Mouse (Mus musculus) limb, embryonic 14.5 days (tissue): ENCODE measurements at regions not wholly inside any gene's neighbourhood (a gene's known extent, or its start where the extent isn't known, plus 50 kb on each side); places are given as distances from the start of the nearest gene placed in this dataset.

ENCODE experiments used
- ATAC-seq: fragments of 200-750 bp; cut with Nextera tagmentation; 2 replicates; pipeline ENCODE4 v1.8.0; 2017; ENCODE audit warnings: low read depth, moderate number of reproducible peaks, moderate TSS enrichment; ENCODE audit not compliant: low FRiP score
- DNase-seq: peaks from one replicate; pipeline ENCODE4 v3.0.0-alpha.2; 2015; ENCODE audit warnings: low spot score
- H3K27ac ChIP-seq: fragments of 300-500 bp; sonication (generic); replicated peaks from 2 replicates; pipeline ENCODE4 v1.5.1; 2014; ENCODE audit warnings: low read depth, mild to moderate bottlenecking, low read length, moderate library complexity, mixed read lengths
- H3K27me3 ChIP-seq: fragments of 300-500 bp; sonication (generic); 2 replicates; pipeline ENCODE4 v1.6.1; 2014; ENCODE audit warnings: low read length, mixed read lengths; ENCODE audit not compliant: control insufficient read depth, insufficient read depth
- H3K36me3 ChIP-seq: fragments of 300-500 bp; sonication (generic); 2 replicates; pipeline ENCODE4 v1.6.1; 2014; ENCODE audit warnings: mild to moderate bottlenecking, low read length, moderate library complexity, mixed read lengths; ENCODE audit not compliant: control insufficient read depth, insufficient read depth
- H3K4me1 ChIP-seq: fragments of 300-500 bp; sonication (generic); 2 replicates; pipeline ENCODE4 v1.6.1; 2014; ENCODE audit warnings: antibody characterized with exemption, low read length, mixed read lengths; ENCODE audit not compliant: control insufficient read depth, insufficient read depth
- H3K4me2 ChIP-seq: fragments of 300-500 bp; sonication (generic); replicated peaks from 2 replicates; pipeline ENCODE4 v1.6.1; 2014; ENCODE audit warnings: low read depth, mild to moderate bottlenecking, low read length, moderate library complexity; ENCODE audit not compliant: severe bottlenecking
- H3K4me3 ChIP-seq: fragments of 300-500 bp; sonication (generic); replicated peaks from 2 replicates; pipeline ENCODE4 v1.5.1; 2014; ENCODE audit warnings: low read length
- H3K9ac ChIP-seq: fragments of 300-500 bp; sonication (generic); 2 replicates; pipeline ENCODE4 v1.6.1; 2014; ENCODE audit warnings: mild to moderate bottlenecking, low read depth, low read length, moderate library complexity; ENCODE audit not compliant: severe bottlenecking
- H3K9me3 ChIP-seq: fragments of 300-500 bp; sonication (generic); 2 replicates; pipeline ENCODE4 v1.6.1; 2016; ENCODE audit warnings: low read length; ENCODE audit not compliant: control insufficient read depth
- POLR2A ChIP-seq: fragments of 200-500 bp; IDR thresholded peaks from 2 replicates; pipeline ENCODE4 v1.8.0; 2012; ENCODE audit warnings: inconsistent platforms, mild to moderate bottlenecking, moderate library complexity, borderline replicate concordance; ENCODE audit not compliant: insufficient read depth, insufficient read length; ENCODE audit errors: extremely low read depth
- WGBS: fragments of 180-500 bp; shearing (Covaris S2); extraction: QIAGEN DNeasy Blood & Tissue Kit; methylation state at CpG from one replicate; pipeline ENCODE4 v1.1.7; 2014; 5-methylcytosine and 5-hydroxymethylcytosine counted together

DNA sequence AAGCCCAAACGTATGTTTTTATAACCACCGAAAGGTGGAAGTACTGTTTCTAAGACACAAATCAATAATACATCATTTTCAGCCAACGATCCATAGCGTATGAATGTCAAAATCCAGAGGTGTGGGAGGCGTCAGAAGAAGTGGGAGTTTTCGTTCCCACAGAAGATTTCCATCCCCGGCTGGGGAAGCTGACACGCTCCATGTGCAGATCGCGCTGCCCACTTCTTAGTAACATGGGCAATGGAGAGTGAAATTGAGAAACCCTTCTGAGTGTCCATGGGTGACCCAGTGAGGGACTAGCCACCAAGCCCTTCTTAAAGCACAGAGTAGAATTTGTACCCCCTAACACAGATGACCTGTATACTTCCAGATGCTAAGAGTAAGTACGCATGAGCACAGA, 110.1 kb upstream of the Sh3bp4 start:
- Histone ChIP-seq H3K27me3 (no peaks in the 10 kb centered on the region), H3K4me3 (no peak overlapping the region), H3K36me3 (no peaks in the 10 kb centered on the region), H3K9ac (no peak overlapping the region), H3K4me1 (no peaks in the 10 kb centered on the region), H3K9me3 (no peaks in the 10 kb centered on the region), H3K4me2 (no peak overlapping the region), H3K27ac (no peak overlapping the region)
- DNase-seq (no peak), ATAC-seq (no peak)
- no peak for TF ChIP-seq POLR2A
- 87% methylated on average over 11 of the region's 11 CpGs for WGBS

- no peak overlapping the region for H3K9ac ChIP-seq
- H3K9me3 ChIP-seq: no peaks in the 10 kb centered on the region
- no peak for DNase-seq
- no peak overlapping the region for H3K4me2 ChIP-seq
- no peak overlapping the region for H3K27ac ChIP-seq
- H3K4me1 ChIP-seq: no peaks in the 10 kb centered on the region
- 84% methylated on average over 14 of the region's 14 CpGs for WGBS
- no peaks in the 10 kb centered on the region for H3K36me3 ChIP-seq
- TF ChIP-seq POLR2A: no peak
- no peak overlapping the region for H3K4me3 ChIP-seq
- H3K27me3 ChIP-seq: no peaks in the 10 kb centered on the region
- no peak for ATAC-seq
These were observed 106.0 kb upstream of the Sh3bp4 start for GRCm38 (mm10) chr1:88964045-88964747.

GRCm38 (mm10) chr1:88966416-88966815, 103.8 kb upstream of the Sh3bp4 start:
- Histone ChIP-seq H3K9me3 (no peaks in the 10 kb centered on the region), H3K36me3 (no peaks in the 10 kb centered on the region), H3K9ac (no peak overlapping the region), H3K4me2 (no peak overlapping the region), H3K27ac (no peak overlapping the region), H3K27me3 (no peaks in the 10 kb centered on the region), H3K4me3 (no peak overlapping the region), H3K4me1 (no peaks in the 10 kb centered on the region)
- TF ChIP-seq POLR2A: no peak
- DNase-seq (no peak), ATAC-seq (no peak)
- WGBS: 74% methylated on average over 2 of the region's 2 CpGs

GRCm38 (mm10) chr1:88968142-88968541, 102.1 kb upstream of the Sh3bp4 start:
- Histone ChIP-seq H3K27me3 (no peaks in the 10 kb centered on the region), H3K9ac (no peak overlapping the region), H3K36me3 (no peaks in the 10 kb centered on the region), H3K27ac (no peak overlapping the region), H3K4me1 (no peaks in the 10 kb centered on the region), H3K4me3 (no peak overlapping the region), H3K4me2 (no peak overlapping the region), H3K9me3 (no peaks in the 10 kb centered on the region)
- DNase-seq (no peak), ATAC-seq (no peak)
- 91% methylated on average over 7 of the region's 7 CpGs for WGBS
- no peak for TF ChIP-seq POLR2A

DNA sequence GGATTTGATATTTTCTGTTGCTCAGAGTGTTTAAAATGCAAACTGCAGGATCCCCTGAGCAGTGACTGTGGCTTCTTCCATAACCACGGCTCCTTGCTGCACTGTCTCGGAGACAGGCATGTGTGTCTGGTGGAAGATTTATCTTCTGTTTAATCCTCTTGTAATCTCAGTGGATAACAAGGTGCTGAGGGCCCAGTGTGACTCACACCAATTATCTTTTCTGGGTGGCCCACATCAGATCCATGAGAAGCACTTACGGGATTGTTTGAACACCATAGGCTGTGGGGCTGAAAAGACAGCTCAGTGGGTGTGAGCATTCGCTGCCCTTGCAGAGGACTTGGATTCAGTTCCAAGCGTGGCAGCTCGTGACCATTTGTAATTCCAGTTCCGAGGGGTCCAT, 101.2 kb upstream of the Sh3bp4 start:
- Histone ChIP-seq H3K4me3 (no peak overlapping the region), H3K4me2 (no peak overlapping the region), H3K27ac (no peak overlapping the region), H3K4me1 (peaks cover 3% of the 10 kb centered on the region; the same call in 1 of the 2 replicates), H3K36me3 (no peaks in the 10 kb centered on the region), H3K9ac (no peak overlapping the region), H3K9me3 (no peaks in the 10 kb centered on the region), H3K27me3 (no peaks in the 10 kb centered on the region)
- ATAC-seq (no peak), DNase-seq (no peak)
- TF ChIP-seq POLR2A: no peak
- WGBS: 86% methylated on average over 7 of the region's 7 CpGs
